Mouse (Mus musculus) MEL (cell line): ENCODE data around the gene Xiap. TPM values are rescaled to one million over a fixed set of nuclear protein-coding genes. Genes with fewer than 3 reads are reported as not detected.
A peak's percentile ranks its signal among the peaks of the same experiment; 100 is the strongest.

ENCODE experiments used
- DNase-seq: peaks from one replicate; pipeline ENCODE4 v3.0.0; 2011; ENCODE audit warnings: low read depth, low spot score
- H3K27ac ChIP-seq: 2 replicates; pipeline ENCODE4 v1.5.1; 2012; ENCODE audit warnings: low read depth, mild to moderate bottlenecking, control low read depth, low read length, moderate library complexity; ENCODE audit not compliant: control insufficient read depth
- H3K27me3 ChIP-seq, 2 experiments: fragments of 150-350 bp in 1 of 2; sonication (generic) in 1 of 2; 2 replicates each; pipeline ENCODE4 v1.6.1; 2012; ENCODE audit warnings: low read length in 2 of 2, mild to moderate bottlenecking in 2 of 2, improper control_type of control experiment in 1 of 2, moderate library complexity in 1 of 2; ENCODE audit not compliant: insufficient read depth in 2 of 2, control insufficient read depth in 1 of 2
- H3K36me3 ChIP-seq, 2 experiments: 2 replicates each; pipeline ENCODE4 v1.6.1; 2012 to 2014; ENCODE audit warnings: low read length in 2 of 2, improper control_type of control experiment in 1 of 2, inconsistent platforms in 1 of 2, mild to moderate bottlenecking in 1 of 2; ENCODE audit not compliant: insufficient read depth in 2 of 2, control insufficient read depth in 1 of 2
- H3K4me1 ChIP-seq, 2 experiments: fragments of 150-350 bp in 1 of 2; sonication (generic) in 1 of 2; 2 replicates each; pipeline ENCODE4 v1.6.1; 2012; ENCODE audit warnings: low read length in 2 of 2, improper control_type of control experiment in 1 of 2, mild to moderate bottlenecking in 1 of 2; ENCODE audit not compliant: insufficient read depth in 2 of 2, control insufficient read depth in 1 of 2
- H3K4me3 ChIP-seq, 2 experiments: fragments of 150-350 bp in 1 of 2; sonication (generic) in 1 of 2; 2 replicates each; pipeline ENCODE4 v1.5.1; 2012; ENCODE audit warnings: low read depth in 2 of 2, low read length in 2 of 2, mild to moderate bottlenecking in 2 of 2, moderate library complexity in 2 of 2, control low read depth in 1 of 2, improper control_type of control experiment in 1 of 2; ENCODE audit not compliant: control insufficient read depth in 1 of 2, insufficient read depth in 1 of 2
- H3K79me2 ChIP-seq: 2 replicates; pipeline ENCODE4 v1.6.1; 2012; ENCODE audit warnings: mild to moderate bottlenecking, low read length, moderate library complexity; ENCODE audit not compliant: control insufficient read depth, poor library complexity, insufficient read depth
- H3K9ac ChIP-seq: 2 replicates; pipeline ENCODE4 v1.6.1; 2012; ENCODE audit warnings: low read depth, mild to moderate bottlenecking, control low read depth, low read length, moderate library complexity; ENCODE audit not compliant: control insufficient read depth, poor library complexity, severe bottlenecking
- H3K9me3 ChIP-seq: fragments of 150-350 bp; sonication (generic); replicated peaks from 2 replicates; pipeline ENCODE4 v1.6.1; 2012; ENCODE audit warnings: mild to moderate bottlenecking, low read length, improper control_type of control experiment, moderate library complexity; ENCODE audit not compliant: insufficient read depth
- BHLHE40 ChIP-seq: IDR thresholded peaks from 2 replicates; pipeline ENCODE4 v1.6.1; 2012; ENCODE audit warnings: low read depth, mild to moderate bottlenecking, inconsistent platforms, low read length, improper control_type of control experiment, borderline replicate concordance
- CHD1 ChIP-seq: IDR thresholded peaks from 2 replicates; pipeline ENCODE4 v1.6.1; 2012; ENCODE audit warnings: low read depth, mild to moderate bottlenecking, inconsistent platforms, low read length, improper control_type of control experiment
- CHD2 ChIP-seq: IDR thresholded peaks from 2 replicates; pipeline ENCODE4 v1.6.1; 2011; ENCODE audit warnings: low read length, improper control_type of control experiment
- CTCF ChIP-seq, 3 experiments: IDR thresholded peaks in 2 of 3; conservative IDR thresholded peaks in 1 of 3; 2 replicates each; pipeline ENCODE4 v1.5.1; 2011 to 2012; ENCODE audit warnings: low read length in 3 of 3, low read depth in 2 of 3, mild to moderate bottlenecking in 2 of 3, improper control_type of control experiment in 1 of 3, inconsistent platforms in 1 of 3, mixed read lengths in 1 of 3, moderate library complexity in 1 of 3; ENCODE audit not compliant: control insufficient read depth in 1 of 3, insufficient read depth in 1 of 3, poor library complexity in 1 of 3, severe bottlenecking in 1 of 3
- E2F4 ChIP-seq: IDR thresholded peaks from 2 replicates; pipeline ENCODE4 v1.6.1; 2011; ENCODE audit warnings: low read depth, low read length, improper control_type of control experiment, borderline replicate concordance
- ETS1 ChIP-seq: IDR thresholded peaks from 2 replicates; pipeline ENCODE4 v1.6.1; 2012; ENCODE audit warnings: low read depth, mild to moderate bottlenecking, inconsistent platforms, low read length, improper control_type of control experiment, moderate library complexity
- GABPA ChIP-seq: IDR thresholded peaks from 2 replicates; pipeline ENCODE4 v1.6.1; 2012; ENCODE audit warnings: low read depth, mild to moderate bottlenecking, inconsistent platforms, low read length, improper control_type of control experiment, moderate library complexity
- GATA1 ChIP-seq: IDR thresholded peaks from 2 replicates; pipeline ENCODE4 v1.6.1; 2011; ENCODE audit warnings: low read depth, low read length, improper control_type of control experiment
- HCFC1 ChIP-seq: IDR thresholded peaks from 2 replicates; pipeline ENCODE4 v1.6.1; 2012; ENCODE audit warnings: low read depth, mild to moderate bottlenecking, inconsistent platforms, low read length, improper control_type of control experiment, moderate library complexity
- JUND ChIP-seq: IDR thresholded peaks from 2 replicates; pipeline ENCODE4 v1.6.1; 2011; ENCODE audit warnings: low read depth, mild to moderate bottlenecking, improper control_type of control experiment, low read length
- KAT2A ChIP-seq: conservative IDR thresholded peaks from 2 replicates; pipeline ENCODE4 v1.6.1; 2012; ENCODE audit warnings: low read depth, low read length, improper control_type of control experiment, inconsistent platforms
- MAX ChIP-seq: IDR thresholded peaks from 2 replicates; pipeline ENCODE4 v1.6.1; 2011; ENCODE audit warnings: low read length, improper control_type of control experiment
- MAZ ChIP-seq: IDR thresholded peaks from 2 replicates; pipeline ENCODE4 v1.6.1; 2012; ENCODE audit warnings: low read depth, mild to moderate bottlenecking, inconsistent platforms, low read length, improper control_type of control experiment
- MXI1 ChIP-seq: IDR thresholded peaks from 2 replicates; pipeline ENCODE4 v1.6.1; 2011; ENCODE audit warnings: mild to moderate bottlenecking, low read depth, low read length, improper control_type of control experiment
- MYB ChIP-seq: IDR thresholded peaks from 2 replicates; pipeline ENCODE4 v1.6.1; 2011; ENCODE audit warnings: mild to moderate bottlenecking, low read depth, low read length, improper control_type of control experiment
- MYC ChIP-seq: IDR thresholded peaks from 2 replicates; pipeline ENCODE4 v1.6.1; 2011; ENCODE audit warnings: low read depth, mild to moderate bottlenecking, low read length, improper control_type of control experiment, moderate library complexity
- NELFE ChIP-seq: IDR thresholded peaks from 2 replicates; pipeline ENCODE4 v1.6.1; 2011; ENCODE audit warnings: low read depth, low read length, improper control_type of control experiment
- NRF1 ChIP-seq: IDR thresholded peaks from 2 replicates; pipeline ENCODE4 v1.6.1; 2014; ENCODE audit warnings: low read depth, mild to moderate bottlenecking, inconsistent platforms, low read length, improper control_type of control experiment, moderate library complexity; ENCODE audit not compliant: poor library complexity, insufficient read depth, severe bottlenecking
- POLR2AphosphoS2 ChIP-seq: IDR thresholded peaks from 2 replicates; pipeline ENCODE4 v1.6.1; 2011; ENCODE audit warnings: low read length, improper control_type of control experiment
- POLR2AphosphoS5 ChIP-seq: IDR thresholded peaks from 2 replicates; pipeline ENCODE4 v1.6.1; 2012; ENCODE audit warnings: low read depth, borderline replicate concordance, mild to moderate bottlenecking, inconsistent platforms, low read length, moderate library complexity, mixed read lengths
- SIN3A ChIP-seq: IDR thresholded peaks from 2 replicates; pipeline ENCODE4 v1.6.1; 2012; ENCODE audit warnings: low read length, improper control_type of control experiment, inconsistent platforms
- TAL1 ChIP-seq: IDR thresholded peaks from 2 replicates; pipeline ENCODE4 v1.6.1; 2012; ENCODE audit warnings: mild to moderate bottlenecking, inconsistent platforms, low read length, moderate library complexity, mixed read lengths
- TBP ChIP-seq: IDR thresholded peaks from 2 replicates; pipeline ENCODE4 v1.8.0; 2011; ENCODE audit warnings: low read depth, low read length, improper control_type of control experiment
- TCF12 ChIP-seq: IDR thresholded peaks from 2 replicates; pipeline ENCODE4 v1.6.1; 2014; ENCODE audit warnings: low read depth, mild to moderate bottlenecking, inconsistent platforms, low read length, improper control_type of control experiment, moderate library complexity
- UBTF ChIP-seq: IDR thresholded peaks from 2 replicates; pipeline ENCODE4 v1.6.1; 2012; ENCODE audit warnings: low read depth, mild to moderate bottlenecking, inconsistent platforms, low read length, improper control_type of control experiment, moderate library complexity, borderline replicate concordance; ENCODE audit not compliant: insufficient read depth
- USF2 ChIP-seq, 2 experiments: IDR thresholded peaks; 2 replicates each; pipeline ENCODE4 v1.6.1; 2011 to 2012; ENCODE audit warnings: improper control_type of control experiment in 2 of 2, low read length in 2 of 2, borderline replicate concordance in 1 of 2, inconsistent platforms in 1 of 2, low read depth in 1 of 2, mild to moderate bottlenecking in 1 of 2; ENCODE audit not compliant: insufficient read depth in 1 of 2
- ZC3H11A ChIP-seq: IDR thresholded peaks from 2 replicates; pipeline ENCODE4 v1.6.1; 2012; ENCODE audit warnings: low read depth, mild to moderate bottlenecking, inconsistent platforms, low read length, improper control_type of control experiment
- ZKSCAN1 ChIP-seq: IDR thresholded peaks from 2 replicates; pipeline ENCODE4 v1.6.1; 2012; ENCODE audit warnings: low read depth, mild to moderate bottlenecking, inconsistent platforms, low read length, improper control_type of control experiment, moderate library complexity
- polyA plus RNA-seq, 2 experiments: library from polyadenylated mRNA; stranded (reverse) in 1 of 2; unstranded in 1 of 2; fragments of >175 nt in 1 of 2; fragments of >200 nt in 1 of 2; gene quantifications; 2 replicates each; pipeline versions ENCODE4 v1.2.1 to v1.2.4; 2012; ENCODE audit warnings: low replicate concordance in 2 of 2, low read depth in 1 of 2; ENCODE audit not compliant: insufficient read length in 2 of 2, insufficient read depth in 1 of 2, missing spikeins in 1 of 2
- total RNA-seq: library from RNA; depleted of rRNA; stranded (reverse); fragments of 300-350 nt; gene quantifications from 2 replicates; pipeline ENCODE4 v1.2.3, GENCODE M21; 2012

Xiap gene
- total and polyA plus RNA-seq, 3 experiments, result 7.8 to 89.2 (median 11.8) TPM

DNA sequence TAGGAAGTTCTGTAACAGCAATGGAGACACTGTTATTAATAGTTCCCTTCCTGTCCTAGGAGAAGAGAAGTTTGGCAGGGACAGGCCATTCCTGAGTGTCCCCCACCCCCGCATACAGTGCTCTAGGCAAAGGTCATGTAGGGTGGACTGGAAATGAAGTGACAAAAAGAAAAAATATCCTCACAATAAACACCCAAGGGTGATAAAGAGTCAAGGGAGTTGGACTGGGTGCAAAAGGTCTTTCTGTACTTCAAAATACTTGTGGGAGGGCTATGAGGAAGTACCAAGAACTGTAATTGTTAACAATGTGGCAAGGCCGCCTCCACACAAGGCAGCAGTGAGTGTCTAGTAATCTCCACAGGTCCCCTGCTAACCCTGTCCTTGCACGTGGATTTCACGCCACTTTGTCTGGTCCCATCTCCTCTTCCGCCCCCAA, 88.6 kb downstream of the Xiap start:
- peak; percentile 70 for DNase-seq
- TF ChIP-seq NELFE, result no peak
- no peak for TF ChIP-seq CHD2
- TF ChIP-seq E2F4, result no peak
- no peak for TF ChIP-seq POLR2AphosphoS5
- no peak for TF ChIP-seq GABPA
- TF ChIP-seq CHD1, result no peak
- no peak for TF ChIP-seq ZKSCAN1
- TF ChIP-seq ZC3H11A, result no peak
- TF ChIP-seq MYC, result peak; percentile 71
- TF ChIP-seq GATA1, result no peak
- no peak for TF ChIP-seq BHLHE40
- no peak for TF ChIP-seq MYB
- peak; percentile 43; the same call in 1 of the 2 replicates for TF ChIP-seq SIN3A
- TF ChIP-seq USF2 (IDR thresholded peaks at IDR 0.05; ENCODE audit: borderline replicate concordance in 1 of 2, insufficient read depth in 1 of 2, low read depth in 1 of 2, low read length in 2 of 2), result no peak
- peak; percentile 85 for TF ChIP-seq MXI1
- TF ChIP-seq TBP, result 0 out of 2 replicates have a peak, but pooled peaks have one; percentile 30
- TF ChIP-seq TCF12, result 0 out of 2 replicates have a peak, but pooled peaks have one; percentile 8
- TF ChIP-seq MAX, result 0 out of 2 replicates have a peak, but pooled peaks have one; percentile 46
- TF ChIP-seq, all 39 proteins: peak for 6

DNA sequence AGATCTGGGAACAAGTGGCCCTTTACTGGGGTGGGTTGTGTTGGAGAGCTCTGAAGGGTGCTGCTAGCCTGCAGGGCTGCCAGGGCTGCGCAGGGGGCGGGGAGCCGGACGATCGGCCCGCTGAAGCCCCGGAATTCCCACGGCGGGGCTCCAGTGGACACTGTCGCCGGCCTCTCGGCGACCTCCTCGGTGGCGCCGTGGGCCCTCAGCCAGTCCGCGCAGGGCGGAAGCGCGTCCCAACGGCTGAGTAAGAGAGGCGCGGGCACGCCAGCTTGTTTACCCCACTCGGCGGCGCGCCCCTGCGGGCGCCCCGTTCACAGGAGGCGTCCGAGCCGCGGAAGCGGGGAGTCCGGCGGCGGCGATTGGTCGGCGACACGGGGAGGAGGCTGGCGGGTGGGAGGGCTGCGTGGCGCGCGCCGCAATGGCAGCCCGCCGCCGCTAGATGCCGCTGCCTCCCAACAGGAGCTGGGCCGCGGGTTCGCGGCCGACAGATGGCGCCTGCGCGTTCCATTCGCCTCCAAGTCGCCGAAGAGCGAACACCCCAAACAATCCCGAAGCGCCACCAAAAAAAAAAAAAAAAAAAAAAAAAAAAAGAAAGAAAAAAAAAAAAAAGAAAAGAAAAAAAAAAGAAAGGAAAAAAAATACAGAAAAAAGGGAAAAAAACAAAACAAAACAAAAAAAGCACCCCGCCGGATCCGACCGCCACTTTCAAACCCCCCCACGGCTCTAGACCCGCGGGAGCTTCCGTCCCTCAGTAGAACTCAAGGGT, 89.5 kb downstream of the Xiap start, which contains the start of gene Stag2:
Stag2 (plus strand) TSS at position 530 of the 769 bp plus-strand sequence.
- Histone ChIP-seq H3K27me3 (no peaks in the 10 kb centered on the region), H3K27ac (peak within 1 kb of the TSS; percentile 96), H3K9me3 (no peaks in the 10 kb centered on the region), H3K79me2 (peaks cover 39% of the 10 kb centered on the region), H3K9ac (peak within 1 kb of the TSS; percentile 100), H3K4me1 (no peaks in the 10 kb centered on the region), H3K4me3 (peak within 1 kb of the TSS; percentile 86 to 94), H3K36me3 (peaks cover 0 to 4% of the 10 kb centered on the region in 2 experiments; a peak in 2 of 4 replicates)
- DNase-seq, result peak; percentile 87
- TF ChIP-seq JUND (no peak), GABPA (no peak), NRF1 (peak; percentile 46; the same call in 1 of the 2 replicates), TAL1 (no peak), ETS1 (peak; percentile 21; the same call in 1 of the 2 replicates), MAZ (no peak), UBTF (no peak), E2F4 (no peak), CHD2 (no peak), TCF12 (peak; percentile 76), POLR2AphosphoS2 (no peak), CTCF (IDR thresholded peaks at IDR 0.05 in 2 of 3, conservative IDR thresholded peaks at IDR 0.05 in 1 of 3; ENCODE audit: control insufficient read depth in 1 of 3, insufficient read depth in 1 of 3, low read depth in 2 of 3, low read length in 3 of 3, poor library complexity in 1 of 3, severe bottlenecking in 1 of 3) (peak in 2 of 3 experiments; percentile 92 to 96; a peak in 5 of 6 replicates), HCFC1 (peak; percentile 28; the same call in 1 of the 2 replicates), CHD1 (peak; percentile 74; the same call in 1 of the 2 replicates), NELFE (peak; percentile 38), SIN3A (peak; percentile 52; the same call in 1 of the 2 replicates), MYB (no peak), KAT2A (no peak), MYC (0 out of 2 replicates have a peak, but pooled peaks have one; percentile 32)

More for the DNA sequence above, 88.6 kb downstream of the Xiap start:
- H3K4me1 ChIP-seq, result peaks cover 0 to 2% of the 10 kb centered on the region in 2 experiments; a peak in 2 of 4 replicates
- peak overlapping the region; percentile 99 for H3K9ac ChIP-seq
- H3K79me2 ChIP-seq, result peaks cover 32% of the 10 kb centered on the region
- no peaks in the 10 kb centered on the region for H3K27me3 ChIP-seq
- peak overlapping the region; percentile 61 to 79 for H3K4me3 ChIP-seq
- peaks cover 0 to 10% of the 10 kb centered on the region in 2 experiments; a peak in 2 of 4 replicates for H3K36me3 ChIP-seq
- no peaks in the 10 kb centered on the region for H3K9me3 ChIP-seq
- peak overlapping the region; percentile 84 for H3K27ac ChIP-seq
